Mouse (Mus musculus): Measurements from ENCODE around the gene Anxa4.

DNA sequence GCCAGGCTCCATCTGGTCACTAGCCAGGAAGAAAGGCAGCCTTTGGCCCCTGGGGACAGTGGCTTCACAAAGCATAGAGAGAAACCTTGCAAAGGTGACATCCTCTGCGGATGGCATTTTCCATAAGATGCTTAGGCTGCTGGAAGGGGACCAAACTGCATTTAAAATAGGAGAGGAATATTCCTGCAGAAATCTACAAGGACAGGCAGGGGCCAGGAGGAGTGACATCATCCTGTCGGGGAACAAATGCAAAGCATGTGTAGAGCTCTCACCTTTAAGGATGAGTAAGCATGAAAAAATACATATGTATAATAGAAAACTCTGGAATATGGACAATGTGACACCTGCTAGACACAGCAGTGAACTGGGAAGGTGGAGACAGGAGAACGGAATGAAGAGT lies 7.1 kb upstream of the Anxa4 start:
- TF ChIP-seq CTCF (conservative IDR thresholded peaks at IDR 0.05; ENCODE audit: low read length) (no peak), NANOG (IDR thresholded peaks at IDR 0.05; ENCODE audit: borderline replicate concordance, low read length) (no peak), POU5F1 (IDR thresholded peaks at IDR 0.05; ENCODE audit: borderline replicate concordance, low read length) (no peak)
